Mouse (Mus musculus) left cerebral cortex, adult 2 months (tissue): ENCODE measurements around the gene Plekhf1. TPM values are rescaled to one million over a fixed set of nuclear protein-coding genes. Genes with fewer than 3 reads are reported as not detected.

Experiments
- DNase-seq, 2 experiments: peaks; one replicate each; pipeline ENCODE4 v3.0.0; 2021 to 2022; ENCODE audit warnings: low spot score in 2 of 2, mixed read lengths in 1 of 2; ENCODE audit errors: extremely low spot score in 1 of 2
- H3K27ac ChIP-seq: fragments of 200-600 bp; 2 replicates; pipeline ENCODE4 v1.8.1; 2022
- H3K4me3 ChIP-seq: fragments of 200-600 bp; 2 replicates; pipeline ENCODE4 v1.8.1; 2022
- CTCF ChIP-seq: fragments of 200-600 bp; IDR thresholded peaks from 2 replicates; pipeline ENCODE4 v1.8.1; 2022; ENCODE audit warnings: antibody characterized with exemption, mild to moderate bottlenecking, moderate library complexity
- intact Hi-C: fragments of 180-260 bp; cut with DNase I; formaldehyde crosslinking; loops from one replicate; pipeline ENCODE4 v1.15.1; 2025
- total RNA-seq, 2 experiments: library from RNA; stranded (reverse); gene quantifications; 2 replicates each; pipeline ENCODE4 v1.2.3; 2021

The Plekhf1 gene
- total RNA-seq, 2 experiments from 2014 or later: 2.3 to 2.5 TPM

- no peak overlapping the region for H3K27ac ChIP-seq
- TF ChIP-seq CTCF: no peak
- intact Hi-C loops: no loop called here
- H3K4me3 ChIP-seq: no peak overlapping the region
- DNase-seq: no peak
These were observed 9.3 kb upstream of the Plekhf1 start for GRCm38 (mm10) chr7:38237140-38237539.

- TF ChIP-seq CTCF: no peak
- intact Hi-C loops: no loop called here
- Histone ChIP-seq H3K27ac (no peak overlapping the region), H3K4me3 (no peak overlapping the region)
- no peak for DNase-seq
These were observed 8.7 kb upstream of the Plekhf1 start for GRCm38 (mm10) chr7:38236400-38237105.

- Histone ChIP-seq H3K4me3 (no peak overlapping the region), H3K27ac (no peak overlapping the region)
- intact Hi-C loops: no loop called here
- peak in 1 of 2 experiments; percentile 32 for DNase-seq
- TF ChIP-seq CTCF: no peak
These were observed 2.5 kb upstream of the Plekhf1 start for GRCm38 (mm10) chr7:38230285-38230684.

GRCm38 (mm10) chr7:38228329-38228728, 513 bp upstream of the Plekhf1 start:
- DNase-seq: no peak
- Histone ChIP-seq H3K27ac (no peak overlapping the region), H3K4me3 (peak overlapping the region; percentile 50; the same call in 1 of the 2 replicates)
- intact Hi-C loops: no loop called here
- TF ChIP-seq CTCF: no peak

- DNase-seq: peak in 1 of 2 experiments; percentile 38
- intact Hi-C loops: no loop called here
- Histone ChIP-seq H3K4me3 (peak overlapping the region; percentile 50), H3K27ac (peak overlapping the region; percentile 52)
- TF ChIP-seq CTCF: no peak
These were observed 476 bp downstream of the Plekhf1 start for GRCm38 (mm10) chr7:38227181-38227899.

GRCm38 (mm10) chr7:38226226-38226625, 1.6 kb downstream of the Plekhf1 start:
- Histone ChIP-seq H3K27ac (no peak overlapping the region), H3K4me3 (no peak overlapping the region)
- TF ChIP-seq CTCF: no peak
- DNase-seq: no peak
- intact Hi-C loops: no loop called here

GRCm38 (mm10) chr7:38224577-38225369, 3.0 kb downstream of the Plekhf1 start:
- intact Hi-C loops: no loop called here
- TF ChIP-seq CTCF: no peak
- Histone ChIP-seq H3K4me3 (no peak overlapping the region), H3K27ac (no peak overlapping the region)
- DNase-seq: no peak

GRCm38 (mm10) chr7:38220866-38221265, 7.0 kb downstream of the Plekhf1 start:
- intact Hi-C loops: no loop called here
- DNase-seq: no peak
- TF ChIP-seq CTCF: no peak
- H3K27ac ChIP-seq: no peak overlapping the region
- H3K4me3 ChIP-seq: no peak overlapping the region

GRCm38 (mm10) chr7:38219526-38219925, 8.3 kb downstream of the Plekhf1 start:
- DNase-seq: no peak
- TF ChIP-seq CTCF: no peak
- intact Hi-C loops: no loop called here
- H3K4me3 ChIP-seq: no peak overlapping the region
- no peak overlapping the region for H3K27ac ChIP-seq

GRCm38 (mm10) chr7:38218631-38219367, 9.0 kb downstream of the Plekhf1 start:
- no peak for DNase-seq
- Histone ChIP-seq H3K27ac (peak overlapping the region; percentile 47; the same call in 1 of the 2 replicates), H3K4me3 (no peak overlapping the region)
- intact Hi-C loops: no loop called here
- TF ChIP-seq CTCF: no peak

- no peak for TF ChIP-seq CTCF
- Histone ChIP-seq H3K4me3 (no peak overlapping the region), H3K27ac (peak overlapping the region; percentile 67)
- intact Hi-C loops: no loop called here
- peak; percentile 45 to 55 for DNase-seq
These were observed 10.2 kb downstream of the Plekhf1 start for GRCm38 (mm10) chr7:38217417-38218171.
